Mouse (Mus musculus): ENCODE measurements at regions not wholly inside any gene's neighbourhood (a gene's known extent, or its start where the extent isn't known, plus 50 kb on each side); places are given as distances from the start of the nearest gene placed in this dataset.

DNA sequence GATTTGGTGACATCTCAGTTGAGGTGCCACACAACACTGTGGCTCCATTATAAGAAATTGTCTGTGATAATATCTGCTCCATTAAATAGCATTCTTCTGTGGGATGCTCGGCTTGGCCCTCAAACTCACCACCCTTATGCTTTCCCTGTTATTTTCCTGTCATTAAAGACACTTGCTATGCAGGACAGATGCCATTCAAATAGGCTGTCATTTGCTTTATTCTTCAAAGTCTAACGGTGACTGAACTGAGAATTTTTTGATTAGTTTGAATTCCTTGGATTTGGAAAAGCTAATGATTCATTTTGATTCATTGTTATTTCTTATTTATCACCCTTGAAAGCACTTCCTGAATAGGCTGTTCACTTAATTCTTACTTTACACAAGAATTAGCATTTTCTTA is 339.3 kb upstream of the Mmadhc start:
- TF ChIP-seq POLR2A (IDR thresholded peaks at IDR 0.05; ENCODE audit: borderline replicate concordance, extremely low read depth, insufficient read depth, insufficient read length, poor library complexity, severe bottlenecking) (no peak), CTCF (IDR thresholded peaks at IDR 0.05; ENCODE audit: borderline replicate concordance, extremely low read depth, insufficient read depth, insufficient read length) (no peak)

Measured in brain, embryonic 14.5 days (tissue).